Mouse (Mus musculus) erythroblast, embryonic 14.5 days (primary cell): Measurements from ENCODE around the gene Tmem183a.

Experiments
- GATA1 ChIP-seq: IDR thresholded peaks from 2 replicates; pipeline ENCODE4 v1.6.1; 2012; ENCODE audit warnings: low read length, inconsistent platforms, mixed read lengths
- TAL1 ChIP-seq: IDR thresholded peaks from 3 replicates; pipeline ENCODE4 v1.6.1; 2012; ENCODE audit warnings: low read length, inconsistent platforms, mixed read lengths

GRCm38 (mm10) chr1:134339757-134340619, 21.8 kb downstream of the Tmem183a start:
- TF ChIP-seq GATA1 (no peak), TAL1 (no peak)
